14 mouse cellular contexts compared by ENCODE assay signal in genomic region chr17:43337643-43338042, GRCm38 (mm10). TPM values are rescaled to one million over a fixed set of nuclear protein-coding genes. Genes with fewer than 3 reads are reported as not detected.
"Had no signal": no experiment of that assay in that cellular context is flagged by ENCODE, and none has a peak within 500 bp of the region (broad histone marks: within the 10 kb centered on the region; RNA-seq: fewer than 3 reads in every experiment).

No protein-coding gene starts in this region.

- DNase-seq: kidney, adult 18-20 months; kidney, postnatal 14 days; midbrain, embryonic 14.5 days; thymus, postnatal 4 days had no signal

- H3K9ac ChIP-seq: intestine, embryonic 15.5 days; liver, embryonic 15.5 days; neural tube, embryonic 12.5 days had no signal

- H3K4me3 ChIP-seq: intestine, embryonic 15.5 days; left cerebral cortex, adult 2 months; limb, embryonic 10.5 days; liver, embryonic 15.5 days; midbrain, embryonic 10.5 days; myocyte; neural tube, embryonic 12.5 days had no signal

- ATAC-seq: intestine, embryonic 15.5 days had no signal

- H3K4me1 ChIP-seq: neural tube, embryonic 12.5 days had no signal

- H3K27me3 ChIP-seq: intestine, embryonic 15.5 days; liver, embryonic 15.5 days; neural tube, embryonic 12.5 days had no signal

- H3K4me2 ChIP-seq: intestine, embryonic 15.5 days; liver, embryonic 11.5 days; liver, embryonic 15.5 days; neural tube, embryonic 12.5 days had no signal

- H3K27ac ChIP-seq: intestine, embryonic 15.5 days; left cerebral cortex, adult 2 months; limb, embryonic 10.5 days; liver, embryonic 15.5 days; midbrain, embryonic 10.5 days; neural tube, embryonic 12.5 days; stomach, postnatal 0 days had no signal

- H3K9me3 ChIP-seq: intestine, embryonic 15.5 days; limb, embryonic 10.5 days; liver, embryonic 15.5 days; midbrain, embryonic 10.5 days; neural tube, embryonic 12.5 days had no signal

- H3K36me3 ChIP-seq: intestine, embryonic 15.5 days; limb, embryonic 10.5 days; liver, embryonic 15.5 days; midbrain, embryonic 10.5 days; neural tube, embryonic 12.5 days had no signal

RNA-seq across cellular contexts. Expression of gene Adgrf5, which starts 22.6 kb away (rescaled TPM):
- total RNA-seq: neutrophil, adult 5-6 weeks had no signal
